Mouse (Mus musculus) hindbrain, embryonic 13.5 days (tissue): ENCODE measurements around the gene Pax7. TPM values are rescaled to one million over a fixed set of nuclear protein-coding genes. Genes with fewer than 3 reads are reported as not detected.

Source experiments
- ATAC-seq: fragments of 200-750 bp; cut with Nextera tagmentation; 2 replicates; pipeline ENCODE4 v1.8.0; 2017; ENCODE audit warnings: moderate TSS enrichment; ENCODE audit not compliant: low FRiP score
- H3K27ac ChIP-seq: fragments of 300-500 bp; sonication (generic); 2 replicates; pipeline ENCODE4 v1.5.1; 2015; ENCODE audit warnings: inconsistent platforms, mild to moderate bottlenecking, moderate library complexity
- H3K27me3 ChIP-seq: fragments of 300-500 bp; sonication (generic); 2 replicates; pipeline ENCODE4 v1.6.1; 2015; ENCODE audit warnings: mild to moderate bottlenecking, inconsistent platforms
- H3K36me3 ChIP-seq: fragments of 300-500 bp; sonication (generic); 2 replicates; pipeline ENCODE4 v1.6.1; 2015; ENCODE audit warnings: mild to moderate bottlenecking, inconsistent platforms
- H3K4me1 ChIP-seq: fragments of 300-500 bp; sonication (generic); replicated peaks from 2 replicates; pipeline ENCODE4 v1.6.1; 2015; ENCODE audit warnings: inconsistent platforms
- H3K4me2 ChIP-seq: fragments of 300-500 bp; sonication (generic); 2 replicates; pipeline ENCODE4 v1.6.1; 2015; ENCODE audit warnings: inconsistent platforms, mild to moderate bottlenecking, moderate library complexity
- H3K4me3 ChIP-seq: fragments of 300-500 bp; sonication (generic); 2 replicates; pipeline ENCODE4 v1.5.1; 2015; ENCODE audit warnings: mild to moderate bottlenecking, inconsistent platforms
- H3K9ac ChIP-seq: fragments of 300-500 bp; sonication (generic); 2 replicates; pipeline ENCODE4 v1.6.1; 2015; ENCODE audit warnings: mild to moderate bottlenecking, inconsistent platforms
- H3K9me3 ChIP-seq: fragments of 300-500 bp; sonication (generic); 2 replicates; pipeline ENCODE4 v1.6.1; 2016; ENCODE audit warnings: inconsistent platforms
- WGBS: fragments of 180-500 bp; shearing (Covaris S2); methylation state at CpG from one replicate; pipeline ENCODE4 v1.1.7; 2015; 5-methylcytosine and 5-hydroxymethylcytosine counted together
- polyA plus RNA-seq: library from polyadenylated mRNA; unstranded; fragments of >200 nt; fragmentation: Nextera tagmentation; extraction: Ambion mirVana; gene quantifications from 2 replicates; pipeline ENCODE4 v1.2.1, GENCODE M21; 2015

The Pax7 gene
- polyA plus RNA-seq, 1 experiment from 2014 or later = 0.84 TPM

DNA sequence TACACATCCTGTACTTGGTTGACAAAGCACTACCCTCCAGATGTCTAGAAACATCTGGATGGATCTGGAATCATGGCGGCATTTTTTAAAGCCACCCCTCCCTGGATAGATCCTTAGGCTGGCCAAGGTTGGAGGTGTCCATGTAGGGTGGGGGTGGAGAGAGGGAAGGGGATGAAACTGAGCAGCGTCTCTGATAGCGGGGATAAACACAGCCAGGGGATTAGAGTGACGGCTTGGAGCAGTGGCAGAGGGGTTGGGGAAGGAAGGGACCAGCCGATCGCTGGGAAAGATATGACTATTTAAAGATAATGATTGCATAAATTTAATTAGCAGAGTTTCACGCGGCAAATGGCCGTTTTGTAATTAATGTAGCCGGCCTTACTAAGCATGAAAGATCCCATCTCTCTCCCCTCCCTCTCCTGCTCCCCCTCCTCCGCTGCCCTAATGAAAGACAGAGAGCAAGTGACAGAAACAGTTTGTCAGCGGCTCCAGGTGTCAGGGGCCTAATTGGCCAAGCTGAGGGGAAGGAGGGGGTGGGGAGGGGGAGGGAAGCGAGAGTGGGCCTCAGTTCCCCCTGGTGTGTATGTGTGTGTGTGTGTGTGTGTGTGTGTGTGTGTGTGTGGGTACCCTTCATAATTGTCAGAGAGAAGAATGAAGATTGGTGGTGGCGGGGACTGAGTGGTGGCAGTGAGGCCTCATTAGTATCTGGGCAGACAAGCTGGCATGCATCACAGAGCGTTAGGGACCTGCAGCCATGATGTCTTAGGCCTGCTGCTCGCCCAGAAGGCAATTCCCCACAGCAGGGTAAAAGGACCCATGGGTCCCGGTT is 74.6 kb downstream of the Pax7 start:
- H3K4me2 ChIP-seq = peak overlapping the region; percentile 25; the same call in 1 of the 2 replicates
- no peak overlapping the region for H3K9ac ChIP-seq
- H3K27me3 ChIP-seq = peaks cover 43% of the 10 kb centered on the region
- H3K27ac ChIP-seq = peak overlapping the region; percentile 72
- peak; percentile 52 for ATAC-seq
- H3K4me3 ChIP-seq = no peak overlapping the region
- WGBS = 12% methylated on average over 16 of the region's 17 CpGs
- H3K36me3 ChIP-seq = no peaks in the 10 kb centered on the region
- peaks cover 73% of the 10 kb centered on the region for H3K4me1 ChIP-seq
- no peaks in the 10 kb centered on the region for H3K9me3 ChIP-seq

DNA sequence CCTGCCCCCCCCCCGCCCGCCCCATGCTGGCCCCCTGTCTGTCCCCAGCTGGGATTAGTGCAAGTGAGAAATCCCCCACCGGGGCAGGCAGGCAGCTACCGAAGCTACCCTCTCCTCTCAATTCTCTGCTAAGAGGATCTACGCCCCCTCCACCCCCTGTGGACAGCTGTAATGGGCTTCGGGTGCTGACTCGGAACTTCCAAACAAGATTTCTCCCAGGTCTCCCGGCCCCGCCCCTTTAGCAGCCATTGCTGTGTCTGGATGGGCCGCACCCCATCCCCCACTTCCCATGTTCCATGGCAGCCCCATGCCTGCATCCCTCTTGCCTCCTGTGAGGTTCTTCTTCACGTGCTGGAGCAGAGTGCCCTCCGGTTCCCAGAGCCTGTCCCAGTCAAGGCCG is 76.4 kb downstream of the Pax7 start:
- no peak overlapping the region for H3K4me3 ChIP-seq
- no peak overlapping the region for H3K9ac ChIP-seq
- H3K27ac ChIP-seq = no peak overlapping the region
- no peak for ATAC-seq
- 18% methylated on average over 13 of the region's 13 CpGs for WGBS
- no peak overlapping the region for H3K4me2 ChIP-seq
- no peaks in the 10 kb centered on the region for H3K36me3 ChIP-seq
- no peaks in the 10 kb centered on the region for H3K9me3 ChIP-seq
- H3K4me1 ChIP-seq = peaks cover 56% of the 10 kb centered on the region
- peaks cover 31% of the 10 kb centered on the region for H3K27me3 ChIP-seq

DNA sequence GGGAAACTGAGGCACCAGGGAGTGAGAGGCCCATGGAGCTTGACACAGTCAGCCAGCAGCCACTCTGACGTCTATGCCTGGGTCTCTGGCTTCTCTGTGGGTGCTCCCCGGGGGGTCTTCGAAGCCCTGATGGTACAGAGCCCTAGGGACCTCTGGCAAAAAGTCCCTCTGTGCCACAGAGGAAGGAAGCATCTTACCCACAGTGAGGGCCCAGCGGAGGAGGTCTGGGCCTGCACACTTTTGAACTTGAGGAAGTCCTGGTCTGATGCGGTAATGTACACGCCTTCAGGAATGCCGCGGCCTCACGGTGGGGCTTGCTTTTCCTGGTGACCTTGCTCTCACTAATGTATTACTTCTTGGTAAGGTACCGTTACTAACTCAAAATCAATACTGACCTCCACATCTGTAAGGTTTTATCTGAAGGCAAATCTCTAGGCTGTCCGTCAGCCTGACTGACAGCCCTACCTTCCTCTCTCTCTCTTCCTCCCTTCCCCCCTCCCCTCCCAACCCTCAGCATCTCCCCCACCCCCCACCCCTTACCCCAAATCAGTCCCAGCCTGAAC is 79.1 kb downstream of the Pax7 start:
- no peak for ATAC-seq
- 42% methylated on average over 11 of the region's 11 CpGs for WGBS
- no peaks in the 10 kb centered on the region for H3K9me3 ChIP-seq
- H3K27me3 ChIP-seq = peaks cover 25% of the 10 kb centered on the region
- no peak overlapping the region for H3K9ac ChIP-seq
- no peak overlapping the region for H3K4me2 ChIP-seq
- H3K36me3 ChIP-seq = no peaks in the 10 kb centered on the region
- no peak overlapping the region for H3K4me3 ChIP-seq
- H3K27ac ChIP-seq = no peak overlapping the region
- H3K4me1 ChIP-seq = peaks cover 32% of the 10 kb centered on the region

- 89% methylated on average over 5 of the region's 5 CpGs for WGBS
- no peaks in the 10 kb centered on the region for H3K9me3 ChIP-seq
- H3K9ac ChIP-seq = no peak overlapping the region
- H3K4me1 ChIP-seq = peaks cover 5% of the 10 kb centered on the region; the same call in 1 of the 2 replicates
- no peak overlapping the region for H3K4me3 ChIP-seq
- peaks cover 17% of the 10 kb centered on the region for H3K27me3 ChIP-seq
- no peak for ATAC-seq
- H3K27ac ChIP-seq = no peak overlapping the region
- no peaks in the 10 kb centered on the region for H3K36me3 ChIP-seq
- no peak overlapping the region for H3K4me2 ChIP-seq
Measured at GRCm38 (mm10) chr4:139750926-139751325, 82.4 kb downstream of the Pax7 start.

GRCm38 (mm10) chr4:139747190-139747936 is 86.0 kb downstream of the Pax7 start:
- Histone ChIP-seq H3K36me3 (no peaks in the 10 kb centered on the region), H3K9ac (no peak overlapping the region), H3K9me3 (no peaks in the 10 kb centered on the region), H3K27me3 (peaks cover 10% of the 10 kb centered on the region; the same call in 1 of the 2 replicates), H3K4me1 (peaks cover 13% of the 10 kb centered on the region), H3K4me2 (no peak overlapping the region), H3K4me3 (no peak overlapping the region), H3K27ac (no peak overlapping the region)
- WGBS = 57% methylated on average over 12 of the region's 12 CpGs
- ATAC-seq = no peak

DNA sequence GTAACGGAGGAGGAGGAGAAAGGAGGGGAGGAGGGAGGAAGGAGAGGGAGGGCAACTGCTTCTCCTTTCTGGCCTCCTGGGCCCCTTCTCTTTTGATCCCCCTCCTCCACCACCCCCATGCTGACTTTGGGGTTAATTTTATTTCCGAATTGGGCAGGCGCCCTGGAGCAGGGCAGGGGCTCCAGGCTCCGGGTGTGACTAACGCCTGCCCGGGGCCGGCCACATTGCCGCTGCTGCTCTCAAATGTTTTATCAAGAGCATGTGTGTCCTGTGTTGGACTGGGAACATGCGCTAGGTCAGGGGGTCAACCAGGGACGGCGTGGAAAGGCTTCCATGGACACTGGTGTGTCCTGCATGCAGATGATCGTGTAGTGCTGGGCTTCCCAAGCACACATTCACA is 87.2 kb downstream of the Pax7 start:
- H3K4me2 ChIP-seq = no peak overlapping the region
- peaks cover 13% of the 10 kb centered on the region for H3K4me1 ChIP-seq
- H3K9ac ChIP-seq = no peak overlapping the region
- 55% methylated on average over 11 of the region's 12 CpGs for WGBS
- no peak for ATAC-seq
- H3K27ac ChIP-seq = no peak overlapping the region
- H3K27me3 ChIP-seq = 0 out of 2 replicates have a peak, but pooled peaks cover 7% of the 10 kb centered on the region
- H3K4me3 ChIP-seq = no peak overlapping the region
- H3K9me3 ChIP-seq = no peaks in the 10 kb centered on the region
- H3K36me3 ChIP-seq = no peaks in the 10 kb centered on the region

DNA sequence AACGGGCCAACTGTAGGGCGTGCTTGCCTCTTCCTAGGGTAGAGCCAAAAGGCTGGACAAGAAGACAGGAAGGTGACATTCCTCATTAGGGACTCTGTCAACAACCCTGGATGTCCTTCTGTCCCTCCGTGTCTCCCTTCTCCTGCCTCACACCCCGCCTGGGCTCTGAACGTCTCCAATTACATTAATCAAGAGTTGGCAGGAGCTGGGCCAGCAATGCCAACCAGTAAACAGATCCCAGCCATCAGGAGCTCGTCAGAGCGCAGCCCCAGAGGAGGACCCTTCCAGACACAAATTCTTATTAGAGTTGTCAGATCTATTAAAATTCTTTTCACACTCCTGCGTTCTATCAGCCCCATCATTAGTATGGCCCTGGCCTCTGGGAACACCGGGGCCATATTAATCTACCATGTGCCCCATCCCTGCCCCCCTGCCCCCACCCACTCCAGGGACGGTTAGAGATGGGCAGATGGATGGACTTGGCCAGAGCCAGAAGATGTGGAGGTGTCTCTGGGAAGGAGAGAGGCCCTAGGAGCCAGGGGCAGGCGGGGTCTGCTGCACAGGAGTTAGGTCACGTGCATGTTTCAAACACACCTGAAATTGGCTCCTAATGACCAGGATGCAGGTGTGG is 88.4 kb downstream of the Pax7 start:
- Histone ChIP-seq H3K36me3 (no peaks in the 10 kb centered on the region), H3K4me1 (peaks cover 13% of the 10 kb centered on the region), H3K9me3 (no peaks in the 10 kb centered on the region), H3K4me2 (no peak overlapping the region), H3K4me3 (no peak overlapping the region), H3K27ac (no peak overlapping the region), H3K9ac (no peak overlapping the region), H3K27me3 (0 out of 2 replicates have a peak, but pooled peaks cover 5% of the 10 kb centered on the region)
- ATAC-seq = 0 out of 2 replicates have a peak, but pooled peaks have one; percentile 21
- 51% methylated on average over 12 of the region's 12 CpGs for WGBS

DNA sequence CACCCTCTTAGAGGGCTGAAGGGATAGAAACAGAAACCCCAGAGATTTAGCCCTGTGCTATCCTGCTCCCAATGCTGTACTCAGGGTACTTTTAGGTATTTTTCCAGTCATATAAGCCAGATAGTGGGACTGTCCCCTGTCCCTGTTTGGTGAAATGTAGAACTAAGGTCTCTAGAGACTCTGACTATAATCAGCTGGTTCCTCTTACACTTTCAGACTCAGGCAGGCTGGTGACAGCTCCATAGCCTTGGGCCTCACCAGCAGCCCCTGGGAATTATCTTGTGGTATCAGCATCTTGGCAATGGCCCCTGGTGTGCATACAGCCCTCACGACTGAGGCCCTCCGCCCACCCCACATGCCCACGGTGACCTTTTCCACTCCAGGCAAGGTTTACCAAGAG is 89.7 kb downstream of the Pax7 start:
- no peak for ATAC-seq
- Histone ChIP-seq H3K4me1 (peaks cover 13% of the 10 kb centered on the region), H3K9ac (no peak overlapping the region), H3K27me3 (0 out of 2 replicates have a peak, but pooled peaks cover 5% of the 10 kb centered on the region), H3K36me3 (no peaks in the 10 kb centered on the region), H3K27ac (no peak overlapping the region), H3K4me3 (no peak overlapping the region), H3K9me3 (no peaks in the 10 kb centered on the region), H3K4me2 (no peak overlapping the region)
- WGBS = 78% methylated on average over 3 of the region's 3 CpGs

- no peak overlapping the region for H3K27ac ChIP-seq
- no peaks in the 10 kb centered on the region for H3K4me1 ChIP-seq
- no peak overlapping the region for H3K4me3 ChIP-seq
- no peaks in the 10 kb centered on the region for H3K9me3 ChIP-seq
- H3K4me2 ChIP-seq = no peak overlapping the region
- 0 out of 2 replicates have a peak, but pooled peaks cover 5% of the 10 kb centered on the region for H3K27me3 ChIP-seq
- H3K9ac ChIP-seq = no peak overlapping the region
- no peaks in the 10 kb centered on the region for H3K36me3 ChIP-seq
- WGBS = 91% methylated on average over 9 of the region's 9 CpGs
- ATAC-seq = no peak
Measured at GRCm38 (mm10) chr4:139737035-139737434, 96.3 kb downstream of the Pax7 start.

GRCm38 (mm10) chr4:139727101-139727500 is 106.2 kb downstream of the Pax7 start:
- no peak overlapping the region for H3K9ac ChIP-seq
- ATAC-seq = no peak
- no peaks in the 10 kb centered on the region for H3K36me3 ChIP-seq
- no peaks in the 10 kb centered on the region for H3K4me1 ChIP-seq
- H3K27ac ChIP-seq = no peak overlapping the region
- 63% methylated on average over 2 of the region's 2 CpGs for WGBS
- no peak overlapping the region for H3K4me3 ChIP-seq
- 0 out of 2 replicates have a peak, but pooled peaks cover 2% of the 10 kb centered on the region for H3K27me3 ChIP-seq
- H3K4me2 ChIP-seq = no peak overlapping the region
- 0 out of 2 replicates have a peak, but pooled peaks cover 5% of the 10 kb centered on the region for H3K9me3 ChIP-seq

DNA sequence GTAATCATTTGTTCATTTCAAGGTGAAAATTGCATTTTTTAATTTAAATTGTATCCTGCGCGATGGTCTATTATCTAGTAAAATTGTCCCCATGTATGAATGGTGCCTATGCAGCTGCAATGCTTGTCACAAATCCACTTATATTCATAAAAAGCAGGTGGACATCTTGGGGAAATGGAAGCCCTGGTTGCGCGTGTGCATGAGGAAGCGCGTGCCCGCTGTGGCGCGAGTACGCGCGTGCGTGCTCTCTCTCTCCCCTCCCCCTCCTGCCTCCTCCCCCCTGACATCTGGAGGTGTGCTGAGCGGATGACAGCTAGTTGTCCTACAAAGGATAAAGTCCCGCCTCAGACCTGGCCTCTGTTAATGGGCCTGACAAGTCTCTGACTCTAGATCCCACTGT is 107.9 kb downstream of the Pax7 start:
- H3K4me3 ChIP-seq = no peak overlapping the region
- 0 out of 2 replicates have a peak, but pooled peaks cover 2% of the 10 kb centered on the region for H3K9me3 ChIP-seq
- H3K27me3 ChIP-seq = 0 out of 2 replicates have a peak, but pooled peaks cover 2% of the 10 kb centered on the region
- H3K27ac ChIP-seq = no peak overlapping the region
- no peaks in the 10 kb centered on the region for H3K4me1 ChIP-seq
- no peak overlapping the region for H3K4me2 ChIP-seq
- 63% methylated on average over 15 of the region's 15 CpGs for WGBS
- ATAC-seq = no peak
- no peaks in the 10 kb centered on the region for H3K36me3 ChIP-seq
- no peak overlapping the region for H3K9ac ChIP-seq

DNA sequence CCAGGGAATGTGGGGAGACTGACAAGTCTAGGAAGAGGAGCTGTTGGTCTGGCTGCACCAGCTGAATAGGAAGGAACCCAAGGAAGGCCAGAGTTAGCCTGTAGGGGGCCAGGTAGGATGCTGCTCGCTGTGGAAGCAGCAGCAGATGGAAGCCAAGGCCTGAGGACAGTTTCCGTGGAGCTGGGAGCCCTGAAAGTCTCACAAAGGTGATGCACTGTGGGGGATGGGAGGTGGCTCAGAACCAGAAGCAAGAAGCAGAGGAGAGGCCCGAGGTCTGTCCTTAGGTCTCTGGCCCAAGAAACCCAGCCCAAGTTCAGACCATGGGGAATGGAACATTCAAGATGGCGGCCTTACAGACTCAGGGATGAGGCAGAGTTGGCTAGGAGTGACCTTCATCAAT is 109.0 kb downstream of the Pax7 start:
- Histone ChIP-seq H3K27ac (no peak overlapping the region), H3K9ac (no peak overlapping the region), H3K36me3 (no peaks in the 10 kb centered on the region), H3K4me3 (no peak overlapping the region), H3K27me3 (0 out of 2 replicates have a peak, but pooled peaks cover 2% of the 10 kb centered on the region), H3K4me1 (no peaks in the 10 kb centered on the region), H3K9me3 (no peaks in the 10 kb centered on the region), H3K4me2 (no peak overlapping the region)
- no peak for ATAC-seq
- 73% methylated on average over 4 of the region's 4 CpGs for WGBS
